Mouse (Mus musculus): ENCODE data around the gene Zfp758. TPM values are rescaled to one million over a fixed set of nuclear protein-coding genes. Genes with fewer than 3 reads are reported as not detected.
"Not testable (repeated sequence)": the region's sequence is repeated elsewhere in the genome, so short reads cannot be mapped to it uniquely, and the experiment has no call there.

Zfp758 gene
- 1 to 10 TPM; 7.8 to 9.5 (median 9.3) TPM for total RNA-seq (2022)

DNA sequence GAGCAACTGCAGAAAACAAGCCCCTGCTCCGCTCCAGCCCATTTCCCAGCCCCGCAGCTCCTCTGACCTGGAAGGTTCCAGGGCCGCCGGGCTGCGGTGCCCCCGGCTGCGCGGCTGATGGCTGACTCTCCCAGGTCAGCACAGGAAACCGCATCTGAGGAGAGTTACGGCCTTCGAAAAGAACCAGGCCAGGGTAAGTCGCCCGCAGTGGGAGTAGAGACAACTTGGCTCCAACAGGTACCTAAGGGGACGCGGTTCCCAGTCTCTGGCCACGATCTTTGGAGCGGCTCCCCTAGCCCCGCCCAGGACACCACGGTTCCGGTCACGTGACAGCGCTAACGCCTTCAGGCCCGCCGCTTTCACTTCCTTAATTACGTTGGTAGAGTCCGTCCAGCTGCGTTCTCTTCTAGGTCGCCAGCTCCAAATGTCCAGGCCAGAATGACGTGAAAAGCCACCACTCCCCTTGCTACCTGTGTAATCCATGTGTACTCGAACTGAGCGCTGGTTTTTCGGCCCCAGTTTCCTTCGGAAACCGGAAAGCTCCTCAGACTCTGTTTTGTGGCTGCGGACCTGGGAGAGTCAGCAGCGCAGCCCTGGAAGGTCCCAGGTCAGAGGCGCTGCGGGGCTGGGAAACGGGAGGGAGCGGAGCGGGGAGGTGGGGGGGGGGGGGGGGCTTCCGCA is at the start of gene Zfp758, which contains the start of gene Zfp944:
Zfp758 (plus strand) TSS at position 353 of the 681 bp plus-strand sequence.
Zfp944 (minus strand) TSS at position 300 of the 681 bp plus-strand sequence.
- peak; percentile 67 for DNase-seq (ENCODE audit: low spot score)

DNA sequence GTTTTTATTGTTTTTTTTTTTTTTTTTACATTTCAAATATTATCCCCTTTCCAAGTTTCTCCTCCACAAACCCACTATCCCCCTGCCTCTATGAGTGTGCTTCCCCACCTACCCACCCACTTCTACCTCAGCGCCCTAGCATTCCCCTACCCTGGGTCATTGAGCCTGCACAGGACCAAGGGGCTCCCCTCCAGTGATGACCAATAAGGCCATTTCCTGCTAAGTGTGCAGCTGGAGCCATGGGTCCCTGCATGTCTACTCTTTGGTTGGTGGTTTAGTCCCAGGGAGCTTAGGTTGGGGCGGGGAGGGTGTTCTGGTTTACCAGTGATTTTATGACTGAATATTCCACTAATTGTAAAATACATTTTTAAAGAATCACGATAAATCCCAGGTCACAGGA is 47.0 kb upstream of the Zfp758 start:
- DNase-seq (ENCODE audit: low spot score), result not testable (repeated sequence)

DNA sequence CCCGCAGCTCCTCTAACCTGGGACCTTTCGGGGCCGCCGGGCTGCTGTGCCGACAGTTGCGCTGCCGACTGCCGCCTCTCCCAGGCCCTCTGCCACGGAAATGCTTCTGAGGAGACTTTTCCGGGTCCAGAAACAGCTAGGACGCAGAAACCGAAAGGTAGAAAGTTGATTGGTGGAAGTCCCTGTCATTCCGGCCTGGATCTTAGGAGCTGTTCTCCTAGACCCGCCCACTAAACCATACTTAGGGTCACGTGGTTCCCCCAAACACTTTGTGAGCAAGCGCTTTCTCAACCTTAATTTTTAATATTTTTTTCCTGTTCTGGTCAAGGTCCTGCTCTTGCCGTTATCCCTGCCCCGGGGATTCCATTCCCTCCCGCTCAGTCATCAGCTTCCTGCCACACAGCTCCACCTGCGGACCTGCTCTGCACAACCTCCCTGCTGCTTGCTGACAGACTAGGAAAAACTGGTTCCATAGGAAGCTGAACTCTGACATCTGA is 46.5 kb upstream of the Zfp758 start, which contains the start of gene CT030661.1:
CT030661.1 (minus strand) TSS at position 108 of the 497 bp plus-strand sequence.
- DNase-seq (ENCODE audit: low spot score), result peak; percentile 95

DNA sequence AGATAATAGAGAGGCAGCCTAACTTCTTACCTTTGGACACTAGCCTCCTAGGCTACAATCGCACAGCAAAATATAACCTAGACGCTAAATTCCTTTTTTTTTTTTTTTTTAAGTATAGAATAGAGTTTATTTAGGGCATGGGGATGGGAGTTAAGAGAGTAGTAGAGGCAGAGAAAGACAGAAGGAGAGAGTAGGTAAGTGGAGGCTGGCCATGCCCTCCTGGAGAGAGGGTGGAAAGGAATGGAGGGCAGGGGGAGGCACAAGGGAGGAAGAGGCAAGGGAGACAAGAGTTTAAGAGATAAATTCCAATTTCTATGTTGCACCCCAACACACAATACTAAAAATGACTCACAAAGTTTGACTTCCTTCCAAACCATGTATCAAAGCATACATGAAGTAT is 46.0 kb upstream of the Zfp758 start:
- not testable (repeated sequence) for DNase-seq (ENCODE audit: low spot score)

DNA sequence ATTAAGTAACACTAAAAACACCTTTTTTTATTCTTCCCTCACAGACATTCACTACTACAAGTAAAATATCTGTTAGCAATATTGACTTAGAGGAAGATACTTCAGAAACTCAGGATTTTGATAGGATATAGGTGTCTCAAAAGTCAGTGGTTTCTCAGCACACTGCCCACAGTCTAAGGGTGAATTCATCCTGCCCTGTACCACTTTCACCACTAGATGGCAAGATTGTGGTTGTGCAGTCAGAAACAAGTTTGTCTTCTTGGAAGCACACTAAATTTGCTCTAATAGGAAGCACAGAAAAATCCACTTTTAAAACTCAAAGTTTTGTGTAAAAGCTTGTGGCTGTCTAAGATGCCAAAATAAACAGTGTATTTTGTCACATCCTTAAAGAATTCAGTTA is 8.5 kb upstream of the Zfp758 start:
- DNase-seq (ENCODE audit: low spot score), result peak; percentile 19

DNA sequence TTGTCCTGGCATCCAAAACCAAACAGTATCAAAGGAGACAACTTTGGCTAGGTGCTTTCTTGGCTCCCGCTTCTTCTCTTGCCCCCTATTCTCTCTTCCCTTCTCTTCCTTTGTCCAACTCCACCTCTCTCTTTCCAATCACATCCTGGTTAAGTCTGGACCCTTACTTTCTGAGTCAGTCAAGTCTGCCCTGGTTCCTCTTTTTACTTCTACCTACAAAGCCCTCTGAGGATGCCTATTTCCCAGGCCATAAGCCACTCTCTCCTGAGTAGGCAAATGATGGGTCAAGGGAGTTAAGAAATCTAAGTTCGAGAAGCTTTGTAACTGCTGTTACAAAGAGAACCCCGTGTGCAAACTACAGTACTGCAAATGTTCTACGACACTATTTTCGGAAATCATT is 681 bp upstream of the Zfp758 start:
- DNase-seq (ENCODE audit: low spot score), result no peak

DNA sequence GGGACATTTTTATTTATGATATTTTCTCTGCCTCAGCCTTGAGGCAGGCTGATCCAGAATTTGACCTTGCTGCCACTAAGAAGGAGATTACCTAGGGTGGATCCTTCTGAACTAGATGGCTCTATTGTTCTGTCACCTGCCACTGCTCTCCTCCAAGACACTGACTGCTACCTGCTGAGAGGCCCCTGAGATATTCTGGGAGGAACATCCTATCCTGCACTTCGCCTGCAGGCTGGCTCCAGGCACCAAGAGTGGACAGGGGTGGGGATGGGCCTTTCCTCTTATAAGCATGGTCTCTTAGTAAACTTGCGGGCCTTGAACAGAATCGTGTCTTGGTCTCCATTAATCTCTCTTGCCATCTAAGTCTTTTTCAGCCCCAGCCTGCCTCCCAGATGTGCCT is 2.6 kb downstream of the Zfp758 start:
- DNase-seq (ENCODE audit: low spot score), result no peak

DNA sequence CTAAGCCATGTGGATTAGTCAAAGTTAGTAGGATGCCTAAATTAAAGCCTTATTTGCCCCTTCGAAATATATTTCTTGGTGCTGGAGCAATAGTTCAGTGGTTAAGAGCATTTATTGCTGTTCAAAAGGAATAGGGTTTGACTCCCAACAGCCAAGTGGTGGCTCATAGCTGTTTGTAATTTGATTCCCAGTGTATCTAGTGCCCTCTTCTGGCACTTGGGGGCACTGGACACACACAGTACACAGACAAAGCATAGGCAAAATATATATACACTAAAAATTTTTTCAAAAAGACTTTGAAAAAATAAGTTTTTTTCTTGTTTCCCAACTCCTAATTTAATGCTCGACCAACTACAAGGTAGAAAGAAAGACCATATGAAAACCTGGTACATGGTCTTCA is 49.5 kb downstream of the Zfp758 start:
- peak; percentile 20 for DNase-seq (ENCODE audit: low spot score)

DNA sequence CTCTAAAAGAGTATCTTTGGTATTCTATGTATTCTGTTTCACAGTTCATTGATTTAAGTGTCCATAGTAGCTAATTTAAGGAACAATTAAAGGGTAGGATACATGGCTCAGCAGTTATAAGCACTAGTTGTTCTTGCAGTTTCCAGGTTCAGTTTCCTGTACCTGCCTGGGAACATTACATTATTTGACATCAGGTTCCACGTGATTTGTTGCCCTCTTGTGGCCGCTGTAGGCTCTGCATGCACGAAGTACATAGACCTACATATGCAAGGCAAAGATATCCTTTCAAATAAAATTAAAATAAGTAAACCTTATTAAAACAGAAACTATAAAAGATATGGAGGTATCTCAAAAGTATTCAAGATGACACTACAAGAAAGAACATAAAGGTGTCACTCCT is 56.3 kb downstream of the Zfp758 start:
- DNase-seq (ENCODE audit: low spot score), result peak; percentile 57

DNA sequence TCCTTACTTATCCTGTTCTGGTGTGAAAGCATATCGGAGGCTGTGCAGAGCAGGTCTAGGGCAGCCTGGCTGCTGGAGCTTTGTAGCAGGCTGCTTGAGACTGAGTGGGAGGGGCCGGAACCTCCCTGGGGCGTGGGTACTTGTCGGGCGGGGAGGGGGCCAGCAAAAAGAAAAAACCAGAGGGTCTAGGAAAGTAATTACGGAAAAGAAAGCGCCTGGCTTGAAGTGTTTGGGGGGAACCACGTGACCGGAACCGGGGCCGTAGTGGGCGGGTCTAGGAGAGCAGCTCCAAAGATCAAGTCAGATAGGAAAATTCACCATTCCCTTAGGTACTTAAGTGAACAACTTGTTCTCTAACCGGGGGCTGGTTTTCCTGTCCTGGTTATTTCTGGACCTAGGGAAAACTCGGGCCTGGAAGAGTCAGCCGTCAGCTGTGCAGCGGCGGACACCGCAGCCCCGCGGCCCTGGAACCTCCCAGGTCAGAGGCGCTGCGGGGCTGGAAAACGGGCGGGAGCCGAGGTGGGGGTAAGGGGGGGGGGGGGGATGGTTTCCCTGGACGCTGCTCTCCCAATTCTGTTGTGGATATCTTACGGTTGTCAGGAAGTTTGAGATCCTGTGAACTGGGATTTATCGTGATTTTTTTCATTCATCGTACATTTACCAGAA is 62.8 kb downstream of the Zfp758 start, which contains the start of gene Zfp946:
Zfp946 (plus strand) TSS at position 271 of the 666 bp plus-strand sequence.
- DNase-seq (ENCODE audit: low spot score), result peak; percentile 89

DNA sequence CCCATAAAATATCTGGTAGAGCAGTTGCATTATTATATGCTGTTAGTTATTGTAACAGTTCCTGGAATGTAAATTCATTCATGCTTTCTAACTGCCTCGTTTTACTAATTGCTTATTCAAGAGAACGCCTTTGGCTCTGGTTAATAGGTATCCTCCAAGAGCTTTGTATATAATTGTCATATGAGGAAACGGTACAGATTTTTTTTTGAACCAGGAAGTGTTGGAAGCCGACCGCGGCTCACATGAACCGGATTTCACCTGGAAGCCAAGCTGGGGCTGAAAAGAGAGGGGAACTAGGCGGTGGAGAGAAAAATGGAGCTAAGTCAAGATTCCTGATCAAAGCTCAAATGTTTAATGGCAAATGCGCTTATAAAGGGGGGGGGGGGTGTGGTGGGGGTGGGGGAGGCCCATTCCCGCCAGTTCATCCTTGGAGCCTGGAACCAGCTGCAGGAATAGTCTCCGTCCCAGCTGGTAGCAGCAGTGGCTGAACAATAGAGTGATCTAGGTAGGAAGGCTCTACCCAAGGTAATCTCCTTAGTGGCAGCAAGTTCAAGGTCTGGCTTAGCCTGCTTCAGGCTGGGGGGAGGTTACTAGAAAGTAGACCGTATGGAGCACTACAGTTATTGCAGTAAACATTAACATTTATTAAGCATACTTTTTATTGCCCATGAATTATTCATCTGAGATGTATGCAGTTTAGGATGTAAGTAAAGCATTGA is 63.5 kb downstream of the Zfp758 start:
- DNase-seq (ENCODE audit: low spot score), result peak; percentile 15

Other genes with a start within 250 kb of the Zfp758 start
- 1 to 10 TPM in 3 of 4 experiments, under 1 TPM in 1; 0.57 to 1.5 (median 1.3) TPM for gene Zfp947, start 195.3 kb upstream of the Zfp758 start, total RNA-seq (2022)
- 1 to 10 TPM; 2.0 to 2.7 (median 2.3) TPM for gene Zfp994, start 135.8 kb upstream of the Zfp758 start, total RNA-seq (2022)
- 1 to 10 TPM; 5.7 to 8.5 (median 7.4) TPM for gene CT030661.1, start 46.6 kb upstream of the Zfp758 start, total RNA-seq (2022)
- gene Zfp944, start 53 bp upstream of the Zfp758 start, total RNA-seq (2022), result 1 to 10 TPM; 3.3 to 5.1 (median 4.5) TPM
- gene Zfp946, start 62.8 kb downstream of the Zfp758 start, total RNA-seq (2022), result 1 to 10 TPM; 2.8 to 3.9 (median 3.9) TPM
- gene Vmn2r111, start 212.0 kb downstream of the Zfp758 start, total RNA-seq (2022), result not detected
- gene Vmn2r112, start 239.5 kb downstream of the Zfp758 start, total RNA-seq (2022), result not detected